Mouse (Mus musculus): ENCODE measurements around the gene Plod3. TPM values are rescaled to one million over a fixed set of nuclear protein-coding genes. Genes with fewer than 3 reads are reported as not detected.
A peak's percentile ranks its signal among the peaks of the same experiment; 100 is the strongest.

Gene Plod3
- polyA plus RNA-seq, 1 experiment: 39.7 TPM

GRCm38 (mm10) chr5:136965686-136966085, 21.1 kb upstream of the Plod3 start:
- no peak for DNase-seq
- no peak for TF ChIP-seq POLR2A (IDR thresholded peaks at IDR 0.05; ENCODE audit: borderline replicate concordance, insufficient read depth, low read length)
- no peak for TF ChIP-seq CTCF (IDR thresholded peaks at IDR 0.05; ENCODE audit: borderline replicate concordance, insufficient read depth, low read depth, low read length)
- no peak overlapping the region for H3K4me3 ChIP-seq (replicated peaks; ENCODE audit: insufficient read depth, low read depth, low read length)
- peaks cover 4% of the 10 kb centered on the region; the same call in 1 of the 2 replicates for H3K4me1 ChIP-seq (ENCODE audit: control insufficient read depth, insufficient read depth, low read length)
- 87% methylated on average over 8 of the region's 8 CpGs for WGBS
- no peak overlapping the region for H3K27ac ChIP-seq (ENCODE audit: insufficient read depth, low read length)
- no peaks in the 10 kb centered on the region for H3K27me3 ChIP-seq (ENCODE audit: control insufficient read depth, insufficient read depth, low read length)

DNA sequence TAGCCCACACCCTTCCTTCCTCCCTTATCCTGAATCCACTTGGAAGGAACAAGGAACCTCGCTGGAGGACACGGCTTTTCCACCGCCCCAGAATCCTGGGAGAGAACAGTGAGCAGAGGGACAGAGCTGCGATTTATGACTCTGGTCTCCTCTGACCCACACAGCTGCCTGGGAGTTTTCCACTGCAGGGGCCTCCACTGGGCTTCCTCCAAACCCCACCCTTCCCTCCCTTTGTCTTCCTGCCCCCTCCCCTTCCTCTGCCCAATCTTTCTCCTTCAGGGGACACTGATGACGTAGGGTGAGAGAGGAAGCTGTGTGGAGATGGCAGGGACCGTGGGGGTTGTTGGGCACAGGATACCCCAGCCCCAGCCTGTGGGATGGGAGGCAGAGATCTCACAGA, 20.5 kb upstream of the Plod3 start, which contains the start of gene Cldn15:
Gene Cldn15, plus strand, starts transcription at position 286 of the 400 bp plus-strand sequence.
- no peak within 1 kb of the TSS for H3K4me3 ChIP-seq (replicated peaks; ENCODE audit: insufficient read depth, low read depth, low read length)
- no peak for TF ChIP-seq POLR2A (IDR thresholded peaks at IDR 0.05; ENCODE audit: borderline replicate concordance, insufficient read depth, low read length)
- TF ChIP-seq CTCF (IDR thresholded peaks at IDR 0.05; ENCODE audit: borderline replicate concordance, insufficient read depth, low read depth, low read length): 0 out of 2 replicates have a peak, but pooled peaks have one; percentile 3
- H3K4me1 ChIP-seq (ENCODE audit: control insufficient read depth, insufficient read depth, low read length): peaks cover 3% of the 10 kb centered on the region; the same call in 1 of the 2 replicates
- no peak for DNase-seq
- H3K27me3 ChIP-seq (ENCODE audit: control insufficient read depth, insufficient read depth, low read length): no peaks in the 10 kb centered on the region
- WGBS: 78% methylated on average over 6 of the region's 6 CpGs
- no peak within 1 kb of the TSS for H3K27ac ChIP-seq (ENCODE audit: insufficient read depth, low read length)

- 85% methylated on average over 4 of the region's 4 CpGs for WGBS
- H3K4me3 ChIP-seq (replicated peaks; ENCODE audit: insufficient read depth, low read depth, low read length): no peak overlapping the region
- no peaks in the 10 kb centered on the region for H3K4me1 ChIP-seq (ENCODE audit: control insufficient read depth, insufficient read depth, low read length)
- DNase-seq: no peak
- H3K27ac ChIP-seq (ENCODE audit: insufficient read depth, low read length): no peak overlapping the region
- H3K27me3 ChIP-seq (ENCODE audit: control insufficient read depth, insufficient read depth, low read length): no peaks in the 10 kb centered on the region
- no peak for TF ChIP-seq CTCF (IDR thresholded peaks at IDR 0.05; ENCODE audit: borderline replicate concordance, insufficient read depth, low read depth, low read length)
- no peak for TF ChIP-seq POLR2A (IDR thresholded peaks at IDR 0.05; ENCODE audit: borderline replicate concordance, insufficient read depth, low read length)
Measured at GRCm38 (mm10) chr5:136966861-136967455, 19.9 kb upstream of the Plod3 start.

DNA sequence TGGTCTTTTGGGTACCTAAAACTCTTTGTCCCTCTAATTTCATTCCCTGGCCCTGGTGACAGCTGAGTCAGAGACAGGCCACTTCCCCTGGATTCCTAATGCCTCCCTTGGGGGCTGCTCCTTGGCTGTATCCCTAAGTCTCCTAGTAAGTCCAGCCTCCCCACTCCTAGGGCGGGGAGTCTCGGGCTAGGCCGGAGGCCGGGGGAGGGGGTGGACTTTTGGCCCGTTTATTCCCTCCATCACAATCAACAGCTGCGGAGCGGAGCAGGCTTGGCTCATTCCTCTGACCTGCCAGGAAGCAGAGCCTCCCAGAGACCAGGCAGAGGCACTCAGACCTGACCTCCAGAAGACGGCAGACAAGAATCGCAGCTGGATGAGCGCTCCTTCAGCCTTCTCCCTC, 19.2 kb upstream of the Plod3 start:
- Histone ChIP-seq H3K27me3 (ENCODE audit: control insufficient read depth, insufficient read depth, low read length) (no peaks in the 10 kb centered on the region), H3K27ac (ENCODE audit: insufficient read depth, low read length) (no peak overlapping the region), H3K4me1 (ENCODE audit: control insufficient read depth, insufficient read depth, low read length) (no peaks in the 10 kb centered on the region), H3K4me3 (replicated peaks; ENCODE audit: insufficient read depth, low read depth, low read length) (no peak overlapping the region)
- TF ChIP-seq CTCF (IDR thresholded peaks at IDR 0.05; ENCODE audit: borderline replicate concordance, insufficient read depth, low read depth, low read length) (no peak), POLR2A (IDR thresholded peaks at IDR 0.05; ENCODE audit: borderline replicate concordance, insufficient read depth, low read length) (no peak)
- DNase-seq: no peak
- WGBS: 26% methylated on average over 10 of the region's 10 CpGs

DNA sequence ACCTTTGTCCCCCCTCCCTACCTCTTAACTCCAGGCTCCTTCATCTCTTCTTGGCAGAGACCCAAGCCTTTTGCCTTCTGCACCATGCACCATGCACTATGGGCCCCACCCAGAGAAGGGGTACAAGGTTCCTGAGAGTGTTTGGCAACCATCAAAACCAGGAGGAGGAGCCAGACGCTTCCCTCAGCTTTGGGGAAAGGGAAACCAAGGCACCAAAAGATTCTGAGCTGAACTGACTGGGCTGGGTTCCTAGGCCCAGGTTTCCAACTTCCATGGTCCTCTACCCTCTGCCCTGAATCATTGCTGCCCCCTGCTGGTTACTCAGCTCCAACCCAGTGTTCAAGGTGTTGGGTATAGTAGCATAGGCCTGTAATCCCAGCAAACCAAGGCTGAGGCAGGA, 16.1 kb upstream of the Plod3 start:
- peak; percentile 60; the same call in 1 of the 2 replicates for TF ChIP-seq CTCF (IDR thresholded peaks at IDR 0.05; ENCODE audit: borderline replicate concordance, insufficient read depth, low read depth, low read length)
- no peak for TF ChIP-seq POLR2A (IDR thresholded peaks at IDR 0.05; ENCODE audit: borderline replicate concordance, insufficient read depth, low read length)
- peak in 1 of 2 experiments; percentile 35 for DNase-seq

GRCm38 (mm10) chr5:136973670-136974069, 13.1 kb upstream of the Plod3 start:
- no peaks in the 10 kb centered on the region for H3K27me3 ChIP-seq (ENCODE audit: control insufficient read depth, insufficient read depth, low read length)
- WGBS: 76% methylated on average over 8 of the region's 8 CpGs
- TF ChIP-seq CTCF (IDR thresholded peaks at IDR 0.05; ENCODE audit: borderline replicate concordance, insufficient read depth, low read depth, low read length) (no peak), POLR2A (IDR thresholded peaks at IDR 0.05; ENCODE audit: borderline replicate concordance, insufficient read depth, low read length) (no peak)
- DNase-seq: no peak
- no peak overlapping the region for H3K4me3 ChIP-seq (replicated peaks; ENCODE audit: insufficient read depth, low read depth, low read length)
- no peak overlapping the region for H3K27ac ChIP-seq (ENCODE audit: insufficient read depth, low read length)
- no peaks in the 10 kb centered on the region for H3K4me1 ChIP-seq (ENCODE audit: control insufficient read depth, insufficient read depth, low read length)

More for the DNA sequence above, 16.1 kb upstream of the Plod3 start:
- no peak overlapping the region for H3K27ac ChIP-seq (ENCODE audit: insufficient read depth, low read length)
- 65% methylated on average over 1 of the region's 1 CpGs for WGBS
- H3K4me3 ChIP-seq (replicated peaks; ENCODE audit: insufficient read depth, low read depth, low read length): no peak overlapping the region
- no peaks in the 10 kb centered on the region for H3K4me1 ChIP-seq (ENCODE audit: control insufficient read depth, insufficient read depth, low read length)
- H3K27me3 ChIP-seq (ENCODE audit: control insufficient read depth, insufficient read depth, low read length): no peaks in the 10 kb centered on the region

- H3K27me3 ChIP-seq (ENCODE audit: control insufficient read depth, insufficient read depth, low read length): no peaks in the 10 kb centered on the region
- WGBS: 76% methylated on average over 4 of the region's 4 CpGs
- no peak for TF ChIP-seq POLR2A (IDR thresholded peaks at IDR 0.05; ENCODE audit: borderline replicate concordance, insufficient read depth, low read length)
- TF ChIP-seq CTCF (IDR thresholded peaks at IDR 0.05; ENCODE audit: borderline replicate concordance, insufficient read depth, low read depth, low read length): no peak
- H3K4me1 ChIP-seq (ENCODE audit: control insufficient read depth, insufficient read depth, low read length): no peaks in the 10 kb centered on the region
- H3K27ac ChIP-seq (ENCODE audit: insufficient read depth, low read length): no peak overlapping the region
- H3K4me3 ChIP-seq (replicated peaks; ENCODE audit: insufficient read depth, low read depth, low read length): no peak overlapping the region
- DNase-seq: no peak
Measured at GRCm38 (mm10) chr5:136977769-136978168, 9.1 kb upstream of the Plod3 start.

DNA sequence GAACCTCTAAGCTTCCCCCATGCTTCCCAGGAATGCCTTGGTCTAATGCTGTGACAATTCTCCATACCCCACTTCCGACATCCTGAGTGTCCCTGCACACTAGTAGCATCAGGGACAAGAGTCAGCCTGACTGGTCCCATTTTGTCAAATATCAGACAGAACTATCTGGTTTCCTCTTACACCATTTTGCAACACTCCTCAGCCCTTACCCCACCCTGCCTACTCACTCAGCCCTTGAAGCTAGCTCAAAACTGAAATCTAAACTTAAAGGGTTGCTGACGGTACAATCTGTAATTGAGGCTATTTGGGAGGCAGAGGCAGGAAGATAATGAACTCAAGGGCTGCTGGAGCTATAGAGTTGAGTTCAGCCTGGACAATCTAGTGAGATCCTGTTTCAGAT, 7.1 kb upstream of the Plod3 start:
- H3K4me3 ChIP-seq (replicated peaks; ENCODE audit: insufficient read depth, low read depth, low read length): no peak overlapping the region
- no peak for DNase-seq
- H3K27ac ChIP-seq (ENCODE audit: insufficient read depth, low read length): no peak overlapping the region

More for the DNA sequence above, 7.1 kb upstream of the Plod3 start:
- Histone ChIP-seq H3K4me1 (ENCODE audit: control insufficient read depth, insufficient read depth, low read length) (no peaks in the 10 kb centered on the region), H3K27me3 (ENCODE audit: control insufficient read depth, insufficient read depth, low read length) (no peaks in the 10 kb centered on the region)
- 88% methylated on average over 2 of the region's 2 CpGs for WGBS
- no peak for TF ChIP-seq CTCF (IDR thresholded peaks at IDR 0.05; ENCODE audit: borderline replicate concordance, insufficient read depth, low read depth, low read length)
- TF ChIP-seq POLR2A (IDR thresholded peaks at IDR 0.05; ENCODE audit: borderline replicate concordance, insufficient read depth, low read length): no peak
